16 mouse cellular contexts compared by ENCODE assay signal in genomic region chr2:26550205-26550604, GRCm38 (mm10). TPM values are rescaled to one million over a fixed set of nuclear protein-coding genes. Genes with fewer than 3 reads are reported as not detected.
DNase-seq lines count a peak whose midpoint lies in the region; ATAC-seq and TF ChIP-seq lines count a peak whose summit lies in the region.
"Had no signal": no experiment of that assay in that cellular context is flagged by ENCODE, and none has a peak within 500 bp of the region (broad histone marks: within the 10 kb centered on the region; RNA-seq: fewer than 3 reads in every experiment).

No protein-coding gene starts in this region.

- TF ChIP-seq POLR2A in lung, adult 2 months (IDR thresholded peaks at IDR 0.05; ENCODE audit: borderline replicate concordance, extremely low read depth, low read depth, low read length): no peak
- TF ChIP-seq POLR2A in bone marrow, adult 2 months (IDR thresholded peaks at IDR 0.05; ENCODE audit: borderline replicate concordance, control insufficient read depth, low read depth, low read length): no peak

- ATAC-seq in heart, embryonic 14.5 days (ENCODE audit: insufficient number of reproducible peaks, insufficient read depth, low FRiP score, low read depth): no peak
- ATAC-seq in lung, embryonic 16.5 days (ENCODE audit: low read depth): peak; percentile 32
- no peak for ATAC-seq in stomach, embryonic 16.5 days (ENCODE audit: insufficient read depth, low FRiP score)
- ATAC-seq in CD4-positive, CD25-positive, alpha-beta regulatory T cell, adult 4 months: no peak
- ATAC-seq: intestine, embryonic 16.5 days had no signal

- 44% methylated on average over 3 of the region's 3 CpGs for WGBS in heart, embryonic 14.5 days
- 35% methylated on average over 3 of the region's 3 CpGs for WGBS in lung, embryonic 16.5 days
- 38% methylated on average over 3 of the region's 3 CpGs for WGBS in lung, adult 2 months
- WGBS in bone marrow, adult 2 months: 41% methylated on average over 3 of the region's 3 CpGs
- WGBS in stomach, embryonic 16.5 days: 47% methylated on average over 3 of the region's 3 CpGs

- no peak overlapping the region for H3K4me2 ChIP-seq in heart, embryonic 14.5 days (ENCODE audit: low read length)
- H3K4me2 ChIP-seq in lung, embryonic 16.5 days (ENCODE audit: low read depth, low read length): no peak overlapping the region
- H3K4me2 ChIP-seq in stomach, embryonic 16.5 days (ENCODE audit: low read depth, low read length): no peak overlapping the region
- H3K4me2 ChIP-seq: forebrain, embryonic 12.5 days had no signal

- DNase-seq in heart, adult 8-10 months (ENCODE audit: low spot score): no peak
- no peak for DNase-seq in lung, adult 2 months
- no peak for DNase-seq in frontal cortex, postnatal 10 days (ENCODE audit: low spot score in 2 of 2)
- DNase-seq: gastrocnemius, postnatal 25 days; right cerebral cortex, postnatal 4 days had no signal

- peak overlapping the region; percentile 17 to 31; a peak in 2 of 4 replicates for H3K27ac ChIP-seq in heart, embryonic 14.5 days (replicated peaks in 1 of 2; ENCODE audit: control insufficient read depth in 1 of 2, insufficient read depth in 1 of 2, low read depth in 2 of 2, low read length in 2 of 2)
- peak overlapping the region; percentile 53 for H3K27ac ChIP-seq in lung, embryonic 16.5 days (ENCODE audit: low read length)
- peak overlapping the region; percentile 88 for H3K27ac ChIP-seq in bone marrow, adult 2 months (ENCODE audit: control insufficient read depth, insufficient read depth, low read depth, low read length, poor library complexity)
- H3K27ac ChIP-seq in stomach, embryonic 16.5 days (ENCODE audit: low read length): peak overlapping the region; percentile 55; the same call in 1 of the 2 replicates
- H3K27ac ChIP-seq: forebrain, embryonic 12.5 days had no signal

- TF ChIP-seq CTCF in lung, adult 2 months (IDR thresholded peaks at IDR 0.05; ENCODE audit: insufficient read depth, low read length): no peak
- no peak for TF ChIP-seq CTCF in bone marrow, adult 2 months (IDR thresholded peaks at IDR 0.05; ENCODE audit: control insufficient read depth, insufficient read depth, low read length)

- H3K9me3 ChIP-seq in heart, embryonic 14.5 days (ENCODE audit: control insufficient read depth, low read length): no peaks in the 10 kb centered on the region
- no peaks in the 10 kb centered on the region for H3K9me3 ChIP-seq in lung, embryonic 16.5 days (ENCODE audit: control insufficient read depth, low read length)
- H3K9me3 ChIP-seq in stomach, embryonic 16.5 days (replicated peaks; ENCODE audit: control insufficient read depth, low read length): no peaks in the 10 kb centered on the region
- H3K9me3 ChIP-seq: forebrain, embryonic 12.5 days had no signal

- no peaks in the 10 kb centered on the region for H3K36me3 ChIP-seq in heart, embryonic 14.5 days (ENCODE audit: control insufficient read depth, insufficient read depth, low read length)
- H3K36me3 ChIP-seq in lung, embryonic 16.5 days (ENCODE audit: control insufficient read depth, insufficient read depth, low read length): no peaks in the 10 kb centered on the region
- H3K36me3 ChIP-seq in stomach, embryonic 16.5 days (ENCODE audit: control insufficient read depth, insufficient read depth, low read length): no peaks in the 10 kb centered on the region
- H3K36me3 ChIP-seq: forebrain, embryonic 12.5 days had no signal

- H3K27me3 ChIP-seq in heart, embryonic 14.5 days (ENCODE audit: control insufficient read depth, insufficient read depth, low read length): no peaks in the 10 kb centered on the region
- no peaks in the 10 kb centered on the region for H3K27me3 ChIP-seq in lung, embryonic 16.5 days (ENCODE audit: control insufficient read depth, insufficient read depth, low read depth, low read length)
- H3K27me3 ChIP-seq in stomach, embryonic 16.5 days (ENCODE audit: control insufficient read depth, insufficient read depth, low read length): no peaks in the 10 kb centered on the region
- H3K27me3 ChIP-seq: forebrain, embryonic 12.5 days had no signal

- H3K4me3 ChIP-seq in heart, embryonic 14.5 days (ENCODE audit: control insufficient read depth in 1 of 2, insufficient read depth in 1 of 2, low read depth in 1 of 2, low read length in 2 of 2): no peak overlapping the region
- no peak overlapping the region for H3K4me3 ChIP-seq in lung, embryonic 16.5 days (ENCODE audit: low read length)
- H3K4me3 ChIP-seq in lung, adult 2 months (replicated peaks; ENCODE audit: extremely low read depth, low read depth, low read length): no peak overlapping the region
- no peak overlapping the region for H3K4me3 ChIP-seq in bone marrow, adult 2 months (replicated peaks; ENCODE audit: control insufficient read depth, low read depth, low read length)
- no peak overlapping the region for H3K4me3 ChIP-seq in stomach, embryonic 16.5 days (replicated peaks; ENCODE audit: low read length)
- H3K4me3 ChIP-seq: forebrain, embryonic 12.5 days; myocyte had no signal

- H3K9ac ChIP-seq in heart, embryonic 14.5 days (ENCODE audit: low read length): no peak overlapping the region
- no peak overlapping the region for H3K9ac ChIP-seq in lung, embryonic 16.5 days (ENCODE audit: low read length)
- 0 out of 2 replicates have a peak overlapping the region, but pooled peaks have one; percentile 36 for H3K9ac ChIP-seq in stomach, embryonic 16.5 days (ENCODE audit: low read length)
- H3K9ac ChIP-seq: forebrain, embryonic 12.5 days had no signal

- H3K4me1 ChIP-seq in heart, embryonic 14.5 days (ENCODE audit: control insufficient read depth in 2 of 2, insufficient read depth in 2 of 2, low read length in 2 of 2): peaks cover 28 to 30% of the 10 kb centered on the region in 2 experiments
- H3K4me1 ChIP-seq in lung, embryonic 16.5 days (replicated peaks; ENCODE audit: control insufficient read depth, insufficient read depth, low read length): peaks cover 20% of the 10 kb centered on the region
- peaks cover 31% of the 10 kb centered on the region for H3K4me1 ChIP-seq in lung, adult 2 months (ENCODE audit: control insufficient read depth, insufficient read depth, low read length)
- peaks cover 22% of the 10 kb centered on the region for H3K4me1 ChIP-seq in bone marrow, adult 2 months (ENCODE audit: control insufficient read depth, insufficient read depth, low read length)
- H3K4me1 ChIP-seq in stomach, embryonic 16.5 days (ENCODE audit: control insufficient read depth, insufficient read depth, low read length): peaks cover 16% of the 10 kb centered on the region

RNA-seq across cellular contexts. Expression of gene Egfl7, which starts 29.6 kb away (rescaled TPM):
- polyA plus RNA-seq in heart, embryonic 14.5 days (2014; fragmentation: Nextera tagmentation; extraction: Ambion mirVana): 161 and 177 TPM in 2 replicates
- total RNA-seq in heart, adult 8-10 months (2022): 100 to 1,000 TPM; 122 to 172 (median 148) TPM
- 371 and 375 TPM in 2 replicates for polyA plus RNA-seq in lung, embryonic 16.5 days (2015; fragmentation: Nextera tagmentation; extraction: Ambion mirVana)
- polyA plus RNA-seq in lung, adult 2 months (2012; rRNA removed): 1,942 and 2,032 TPM in 2 replicates
- polyA plus RNA-seq in bone marrow, adult 2 months (2011; ENCODE audit: insufficient read depth, insufficient read length, low replicate concordance, missing spikeins): 91.0 and 128 TPM in 2 replicates
- polyA plus RNA-seq in stomach, embryonic 16.5 days (2015; fragmentation: Nextera tagmentation; extraction: Ambion mirVana): 116 and 120 TPM in 2 replicates
- not detected for polyA plus RNA-seq in CD4-positive, CD25-positive, alpha-beta regulatory T cell, adult 4 months (2017; shearing (Covaris generic))

RNA-seq across cellular contexts. Expression of gene Notch1, which starts 33.7 kb away (rescaled TPM):
- polyA plus RNA-seq in heart, embryonic 14.5 days (2014; fragmentation: Nextera tagmentation; extraction: Ambion mirVana): 21.2 and 21.6 TPM in 2 replicates
- total RNA-seq in heart, adult 8-10 months (2022): 10 to 100 TPM; 22.2 to 36.5 (median 29.1) TPM
- polyA plus RNA-seq in lung, embryonic 16.5 days (2015; fragmentation: Nextera tagmentation; extraction: Ambion mirVana): 20.5 and 22.0 TPM in 2 replicates
- polyA plus RNA-seq in lung, adult 2 months (2012; rRNA removed): 108 and 124 TPM in 2 replicates
- 21.8 and 36.9 TPM in 2 replicates for polyA plus RNA-seq in bone marrow, adult 2 months (2011; ENCODE audit: insufficient read depth, insufficient read length, low replicate concordance, missing spikeins)
- polyA plus RNA-seq in stomach, embryonic 16.5 days (2015; fragmentation: Nextera tagmentation; extraction: Ambion mirVana): 14.1 and 15.4 TPM in 2 replicates
- polyA plus RNA-seq in CD4-positive, CD25-positive, alpha-beta regulatory T cell, adult 4 months (2017; shearing (Covaris generic)): 10 to 100 TPM; 21.9 to 33.0 TPM

RNA-seq across cellular contexts. Expression of gene Gm20532, which starts 36.2 kb away (rescaled TPM):
- polyA plus RNA-seq in heart, embryonic 14.5 days (2014; fragmentation: Nextera tagmentation; extraction: Ambion mirVana): not detected in 2 replicates
- total RNA-seq in heart, adult 8-10 months (2022): not detected
- not detected in 2 replicates for polyA plus RNA-seq in lung, embryonic 16.5 days (2015; fragmentation: Nextera tagmentation; extraction: Ambion mirVana)
- polyA plus RNA-seq in lung, adult 2 months (2012; rRNA removed): not detected in 2 replicates
- polyA plus RNA-seq in bone marrow, adult 2 months (2011; ENCODE audit: insufficient read depth, insufficient read length, low replicate concordance, missing spikeins): not detected in 2 replicates
- not detected in 2 replicates for polyA plus RNA-seq in stomach, embryonic 16.5 days (2015; fragmentation: Nextera tagmentation; extraction: Ambion mirVana)
- not detected for polyA plus RNA-seq in CD4-positive, CD25-positive, alpha-beta regulatory T cell, adult 4 months (2017; shearing (Covaris generic))
- total RNA-seq: gastrocnemius, postnatal 25 days; layer of hippocampus, adult 8-10 months had no signal
- polyA plus RNA-seq: C2C12; forebrain, embryonic 12.5 days; intestine, embryonic 16.5 days; limb, embryonic 14.5 days; myocyte had no signal

RNA-seq across cellular contexts. Expression of gene Agpat2, which starts 54.0 kb away (rescaled TPM):
- polyA plus RNA-seq in heart, embryonic 14.5 days (2014; fragmentation: Nextera tagmentation; extraction: Ambion mirVana): 24.0 and 24.7 TPM in 2 replicates
- total RNA-seq in heart, adult 8-10 months (2022): 10 to 100 TPM; 51.1 to 65.9 (median 60.8) TPM
- 43.0 and 44.8 TPM in 2 replicates for polyA plus RNA-seq in lung, embryonic 16.5 days (2015; fragmentation: Nextera tagmentation; extraction: Ambion mirVana)
- 106 and 134 TPM in 2 replicates for polyA plus RNA-seq in lung, adult 2 months (2012; rRNA removed)
- polyA plus RNA-seq in bone marrow, adult 2 months (2011; ENCODE audit: insufficient read depth, insufficient read length, low replicate concordance, missing spikeins): 10.6 and 32.5 TPM in 2 replicates
- 66.8 and 72.1 TPM in 2 replicates for polyA plus RNA-seq in stomach, embryonic 16.5 days (2015; fragmentation: Nextera tagmentation; extraction: Ambion mirVana)
- 1 to 10 TPM; 5.8 to 7.7 TPM for polyA plus RNA-seq in CD4-positive, CD25-positive, alpha-beta regulatory T cell, adult 4 months (2017; shearing (Covaris generic))

Comparison
In these comparisons a context has a peak if more than half of its experiments do, and no peak if none do; other contexts are left out.
1. H3K27ac ChIP-seq: peak in every context shown above with its lines; median percentile 88 in bone marrow, adult 2 months; 55 in stomach, embryonic 16.5 days; 53 in lung, embryonic 16.5 days; 24 in heart, embryonic 14.5 days.
2. RNA of gene Egfl7, which starts 29.6 kb away (polyA plus RNA-seq): 1,942 to 2,032 TPM in lung, adult 2 months, 371 to 375 TPM in lung, embryonic 16.5 days, 161 to 177 TPM in heart, embryonic 14.5 days, 91.0 to 128 TPM in bone marrow, adult 2 months and 116 to 120 TPM in stomach, embryonic 16.5 days; not detected in CD4-positive, CD25-positive, alpha-beta regulatory T cell, adult 4 months; every median in the first group is over 10 times any median in the second.